Mouse (Mus musculus) liver, adult 2 months (tissue): Measurements from ENCODE around the gene Lhx9. TPM values are rescaled to one million over a fixed set of nuclear protein-coding genes. Genes with fewer than 3 reads are reported as not detected.

Experiments used
- DNase-seq: peaks from one replicate; pipeline ENCODE4 v3.0.0-alpha.2; 2011; ENCODE audit warnings: low read depth, low spot score; ENCODE audit errors: extremely low read depth
- H3K27ac ChIP-seq: fragments of 200-500 bp; replicated peaks from 2 replicates; pipeline ENCODE4 v1.5.1; 2012; ENCODE audit warnings: low read depth, mild to moderate bottlenecking, control low read depth, inconsistent platforms, low read length; ENCODE audit not compliant: insufficient read depth
- H3K27me3 ChIP-seq: fragments of 200-500 bp; 2 replicates; pipeline ENCODE4 v1.6.1; 2012; ENCODE audit warnings: mild to moderate bottlenecking, moderate library complexity, low read length, inconsistent platforms; ENCODE audit not compliant: control insufficient read depth, insufficient read depth
- H3K36me3 ChIP-seq: fragments of 200-500 bp; 2 replicates; pipeline ENCODE4 v1.6.1; 2012; ENCODE audit warnings: low read length, inconsistent platforms; ENCODE audit not compliant: control insufficient read depth, insufficient read depth
- H3K4me1 ChIP-seq: fragments of 200-500 bp; 2 replicates; pipeline ENCODE4 v1.6.1; 2011; ENCODE audit warnings: low read length; ENCODE audit not compliant: control insufficient read depth, insufficient read depth
- H3K4me3 ChIP-seq: fragments of 200-500 bp; 2 replicates; pipeline ENCODE4 v1.5.1; 2011; ENCODE audit warnings: low read depth, mild to moderate bottlenecking, control low read depth, low read length, moderate library complexity; ENCODE audit not compliant: insufficient read depth
- H3K79me2 ChIP-seq: fragments of 200-500 bp; 2 replicates; pipeline ENCODE4 v1.6.1; 2012; ENCODE audit warnings: inconsistent platforms, mild to moderate bottlenecking, low read length, moderate library complexity; ENCODE audit not compliant: control insufficient read depth, insufficient read depth
- H3K9ac ChIP-seq: fragments of 200-500 bp; 2 replicates; pipeline ENCODE4 v1.6.1; 2012; ENCODE audit warnings: low read depth, mild to moderate bottlenecking, control low read depth, inconsistent platforms, low read length
- CTCF ChIP-seq: fragments of 200-500 bp; IDR thresholded peaks from 2 replicates; pipeline ENCODE4 v1.5.1; 2011; ENCODE audit warnings: low read depth, low read length, control low read depth
- POLR2A ChIP-seq: fragments of 200-500 bp; IDR thresholded peaks from 2 replicates; pipeline ENCODE4 v1.6.1; 2011; ENCODE audit warnings: low read length, control low read depth; ENCODE audit not compliant: insufficient read depth; ENCODE audit errors: extremely low read depth
- WGBS: fragments of 180-500 bp; shearing (Covaris S2); methylation state at CpG from one replicate; pipeline ENCODE4 v1.1.7; 2018; 5-methylcytosine and 5-hydroxymethylcytosine counted together
- polyA plus RNA-seq: library from polyadenylated mRNA; depleted of rRNA; stranded (reverse); fragments of >200 nt; gene quantifications from 2 replicates; pipeline ENCODE4 v1.2.3, GENCODE M21; 2012
- total RNA-seq: library from RNA; depleted of rRNA; stranded (reverse); fragments of >200 nt; gene quantifications from 2 replicates; pipeline ENCODE4 v1.2.3, GENCODE M21; 2014

Lhx9 gene
- total and polyA plus RNA-seq, 2 experiments: 0.01 TPM; not detected in 1

DNA sequence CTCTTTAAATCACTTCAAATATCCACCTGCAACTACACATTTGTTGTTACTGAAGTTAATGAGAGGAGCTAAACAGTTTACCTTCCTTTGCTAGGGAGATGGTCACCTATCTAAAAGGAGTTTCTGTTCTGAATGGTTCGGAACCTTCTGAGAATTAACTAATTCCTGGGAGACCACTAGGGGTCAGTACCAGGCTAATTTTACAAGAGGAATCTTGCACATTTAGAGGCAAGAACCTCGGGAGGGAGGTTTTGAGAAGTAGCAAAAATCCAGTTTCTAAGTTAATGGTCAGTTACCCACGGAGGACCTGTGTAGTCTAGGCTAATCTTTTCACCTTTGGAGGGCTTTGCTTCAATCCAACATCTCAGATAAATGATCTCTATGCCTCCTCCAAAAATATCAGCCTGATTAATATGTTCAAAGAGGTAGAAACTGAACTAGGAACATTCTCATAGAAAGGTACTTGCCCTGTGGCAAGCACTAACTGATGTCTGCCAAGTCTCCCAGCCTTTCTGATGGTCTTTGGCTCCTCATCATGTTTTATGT, 12.9 kb downstream of the Lhx9 start:
- Histone ChIP-seq H3K79me2 (no peaks in the 10 kb centered on the region), H3K9ac (no peak overlapping the region), H3K4me1 (peaks cover 2% of the 10 kb centered on the region), H3K27ac (no peak overlapping the region), H3K36me3 (no peaks in the 10 kb centered on the region), H3K4me3 (no peak overlapping the region), H3K27me3 (peaks cover 41% of the 10 kb centered on the region)
- under 1% methylated on average over 3 of the region's 3 CpGs for WGBS
- TF ChIP-seq POLR2A (no peak), CTCF (no peak)
- DNase-seq: peak; percentile 56

DNA sequence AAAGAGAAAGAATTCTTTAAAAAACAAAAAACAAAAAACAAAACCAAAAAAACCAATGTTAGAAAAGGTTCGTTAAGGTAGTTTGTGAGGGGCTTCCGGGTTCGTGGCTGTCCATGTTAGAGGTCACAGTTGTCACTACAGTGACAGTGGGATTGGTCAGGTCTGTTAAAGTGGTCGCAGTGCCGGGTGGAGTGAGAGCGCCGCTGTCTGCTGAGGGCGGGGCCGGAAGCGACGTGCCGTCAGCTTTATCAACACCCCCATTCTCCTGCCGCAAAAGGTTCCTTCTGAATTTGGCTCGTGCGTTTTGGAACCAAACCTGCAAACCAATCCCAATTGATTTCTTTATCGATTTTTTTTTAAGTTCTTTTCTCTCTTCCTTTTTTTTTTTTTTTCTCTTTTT, 17.1 kb downstream of the Lhx9 start:
- 2% methylated on average over 16 of the region's 16 CpGs for WGBS
- Histone ChIP-seq H3K79me2 (no peaks in the 10 kb centered on the region), H3K4me1 (peaks cover 4% of the 10 kb centered on the region), H3K9ac (no peak overlapping the region), H3K27ac (no peak overlapping the region), H3K27me3 (peaks cover 15% of the 10 kb centered on the region), H3K4me3 (peak overlapping the region; percentile 46; the same call in 1 of the 2 replicates), H3K36me3 (no peaks in the 10 kb centered on the region)
- peak; percentile 60 for DNase-seq
- no peak for TF ChIP-seq CTCF

DNA sequence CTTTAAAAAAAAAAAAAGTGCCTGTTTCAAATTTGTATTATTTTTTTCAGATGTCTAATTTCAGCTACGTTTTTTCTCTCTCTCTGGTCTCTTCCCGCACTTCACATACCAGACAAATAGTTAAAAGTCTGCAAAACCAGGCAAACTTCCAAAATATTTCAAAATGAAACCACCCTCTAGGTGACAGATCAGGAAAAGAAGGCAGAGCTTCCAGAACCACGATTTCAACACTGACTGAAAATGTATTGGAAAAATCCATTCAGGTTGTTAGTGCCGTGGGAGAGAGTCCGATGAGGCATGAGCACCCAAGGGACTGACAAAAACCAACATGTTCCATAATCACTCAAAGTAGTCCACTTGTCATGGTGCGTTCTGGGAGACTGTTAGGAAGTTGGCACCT, 21.5 kb downstream of the Lhx9 start:
- H3K9ac ChIP-seq: no peak overlapping the region
- no peak overlapping the region for H3K4me3 ChIP-seq
- peaks cover 4% of the 10 kb centered on the region for H3K4me1 ChIP-seq
- 30% methylated on average over 6 of the region's 6 CpGs for WGBS
- no peak overlapping the region for H3K27ac ChIP-seq
- H3K27me3 ChIP-seq: peaks cover 3% of the 10 kb centered on the region
- no peaks in the 10 kb centered on the region for H3K79me2 ChIP-seq
- peak; percentile 57 for DNase-seq
- no peak for TF ChIP-seq CTCF
- no peak for TF ChIP-seq POLR2A
- H3K36me3 ChIP-seq: no peaks in the 10 kb centered on the region

DNA sequence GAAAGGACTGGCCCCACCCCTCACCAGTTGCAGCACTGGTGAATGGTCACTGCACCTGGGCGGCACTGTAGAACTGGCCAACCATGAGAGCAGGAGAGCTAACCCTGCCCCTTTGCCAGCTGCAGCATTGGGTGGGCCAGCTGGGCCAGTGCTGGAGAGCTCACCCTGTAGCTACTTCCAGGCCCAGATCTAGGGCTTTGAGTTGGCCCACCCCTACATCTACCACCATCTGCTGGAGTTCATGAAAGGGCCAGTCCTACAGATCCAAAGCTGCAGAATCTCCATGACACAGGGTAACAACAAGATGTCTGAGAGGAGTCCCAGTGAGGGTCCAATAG, 25.4 kb downstream of the Lhx9 start:
- whole genome bisulfite sequencing: 95% methylated on average over 1 of the region's 1 CpGs
- H3K27ac ChIP-seq: no peak overlapping the region
- no peak overlapping the region for H3K9ac ChIP-seq
- H3K4me3 ChIP-seq: no peak overlapping the region
- no peak for TF ChIP-seq POLR2A
- TF ChIP-seq CTCF: no peak
- H3K36me3 ChIP-seq: no peaks in the 10 kb centered on the region
- no peaks in the 10 kb centered on the region for H3K79me2 ChIP-seq
- DNase-seq: no peak
- peaks cover 2% of the 10 kb centered on the region; the same call in 1 of the 2 replicates for H3K4me1 ChIP-seq
- H3K27me3 ChIP-seq: no peaks in the 10 kb centered on the region

DNA sequence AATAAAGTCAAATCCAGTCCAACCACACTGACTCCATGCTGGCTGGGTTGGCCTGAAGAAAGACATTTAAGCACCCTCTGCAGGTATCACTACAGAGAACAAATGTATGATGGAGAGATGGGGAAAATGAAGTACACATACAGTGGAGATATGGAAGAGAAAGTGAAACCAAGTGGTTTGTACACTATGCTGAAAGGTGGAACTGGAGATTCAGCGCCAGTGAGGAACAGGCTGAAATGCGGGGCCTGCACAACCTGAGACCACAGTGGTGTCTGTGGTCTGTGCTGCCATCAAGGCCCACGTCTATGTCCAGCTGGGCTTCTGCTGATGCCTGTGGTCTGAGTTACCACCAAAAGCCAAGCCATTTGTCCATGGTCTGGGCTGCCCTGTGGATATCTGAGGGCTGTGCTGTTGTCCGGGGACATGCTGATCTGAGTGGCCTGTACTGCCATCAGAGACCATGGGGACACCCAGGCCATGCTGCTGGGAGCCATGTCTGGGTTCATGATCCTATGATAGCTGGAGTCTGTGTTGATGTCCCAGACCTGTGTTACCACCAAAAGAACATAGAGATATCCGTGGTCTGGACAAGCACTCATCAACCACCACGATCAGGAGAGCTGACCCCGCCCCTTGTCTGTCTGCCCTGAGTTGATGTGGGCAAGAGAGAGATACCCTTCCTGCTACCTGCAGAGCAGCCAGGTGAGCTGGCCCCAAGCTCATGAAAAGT, 26.0 kb downstream of the Lhx9 start:
- Histone ChIP-seq H3K4me1 (peaks cover 2% of the 10 kb centered on the region; the same call in 1 of the 2 replicates), H3K9ac (no peak overlapping the region), H3K27me3 (no peaks in the 10 kb centered on the region), H3K4me3 (no peak overlapping the region), H3K27ac (no peak overlapping the region), H3K36me3 (no peaks in the 10 kb centered on the region), H3K79me2 (no peaks in the 10 kb centered on the region)
- no peak for DNase-seq
- 93% methylated on average over 7 of the region's 7 CpGs for WGBS
- TF ChIP-seq CTCF: no peak
- TF ChIP-seq POLR2A: no peak

DNA sequence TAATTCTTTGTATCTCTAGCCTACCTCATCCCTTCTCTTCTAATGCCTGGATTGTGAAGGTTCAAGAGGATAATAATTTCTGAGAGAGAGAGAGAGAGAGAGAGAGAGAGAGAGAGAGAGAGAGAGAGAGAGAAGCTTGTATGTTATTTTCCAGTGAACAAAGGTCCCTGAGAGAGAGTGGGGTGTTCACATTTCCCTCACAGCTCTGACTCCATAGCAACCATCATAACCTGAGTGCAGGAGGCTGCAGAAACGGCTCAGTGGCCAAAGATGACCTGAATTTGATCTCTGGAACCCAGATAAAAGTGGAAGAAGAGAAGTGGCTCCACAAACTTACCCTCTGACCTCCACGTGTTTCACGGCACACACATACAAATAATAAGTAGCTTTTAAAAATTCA, 46.6 kb downstream of the Lhx9 start:
- Histone ChIP-seq H3K4me3 (no peak overlapping the region), H3K27me3 (no peaks in the 10 kb centered on the region), H3K79me2 (no peaks in the 10 kb centered on the region), H3K27ac (no peak overlapping the region), H3K9ac (no peak overlapping the region), H3K4me1 (no peaks in the 10 kb centered on the region), H3K36me3 (no peaks in the 10 kb centered on the region)
- 26% methylated on average over 3 of the region's 3 CpGs for WGBS
- no peak for TF ChIP-seq CTCF
- TF ChIP-seq POLR2A: no peak
- no peak for DNase-seq
